Mouse (Mus musculus) cerebellum, adult 11-12 months (tissue): ENCODE results near the gene Foxa1.

ENCODE experiments used
- DNase-seq: peaks from one replicate; pipeline ENCODE4 v3.0.0; 2022

The Foxa1 gene

GRCm38 (mm10) chr12:57539551-57539985 lies 7.1 kb downstream of the Foxa1 start:
- no peak for DNase-seq

- DNase-seq, result no peak
Measured at GRCm38 (mm10) chr12:57538588-57539550, 7.8 kb downstream of the Foxa1 start.

DNA sequence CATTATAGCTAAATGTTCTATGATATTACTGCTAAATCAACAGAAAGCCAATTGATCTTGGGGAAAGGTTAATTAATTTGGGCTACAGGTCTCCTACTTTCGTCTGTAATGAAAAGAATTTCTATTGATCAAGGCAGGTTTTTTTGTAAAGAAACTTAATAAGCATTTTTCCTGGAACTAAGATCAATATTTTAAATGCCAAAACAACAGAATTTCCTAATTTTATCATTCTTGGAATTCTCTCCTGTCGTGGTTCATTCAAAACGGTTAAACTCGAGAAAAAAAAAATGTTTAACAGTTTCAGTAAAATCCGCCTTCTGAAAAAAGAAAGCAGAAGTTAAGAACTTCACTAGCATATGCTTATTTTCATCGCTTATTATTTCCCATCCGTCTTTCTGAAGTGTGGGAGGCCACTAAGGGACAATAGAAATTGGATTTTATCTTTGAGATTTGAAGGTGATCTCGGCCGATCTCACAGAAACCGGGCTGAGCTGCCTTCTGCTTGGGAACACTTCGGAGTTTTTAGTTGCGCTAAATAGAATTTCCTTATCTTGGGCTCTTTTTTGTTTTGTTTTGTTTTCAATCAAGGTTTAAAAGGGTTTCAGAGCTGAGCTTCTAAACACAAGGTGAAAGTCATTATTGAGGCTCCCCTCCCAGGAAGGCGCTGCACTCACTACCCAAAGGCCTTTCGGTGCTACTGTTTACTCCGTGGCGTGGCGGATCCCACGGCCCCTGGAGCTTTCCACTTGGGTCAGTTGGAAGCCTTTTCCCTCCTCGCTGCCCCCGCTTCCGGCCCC lies 8.7 kb downstream of the Foxa1 start:
- no peak for DNase-seq

- no peak for DNase-seq
Measured at GRCm38 (mm10) chr12:57536909-57537670, 9.6 kb downstream of the Foxa1 start.

DNA sequence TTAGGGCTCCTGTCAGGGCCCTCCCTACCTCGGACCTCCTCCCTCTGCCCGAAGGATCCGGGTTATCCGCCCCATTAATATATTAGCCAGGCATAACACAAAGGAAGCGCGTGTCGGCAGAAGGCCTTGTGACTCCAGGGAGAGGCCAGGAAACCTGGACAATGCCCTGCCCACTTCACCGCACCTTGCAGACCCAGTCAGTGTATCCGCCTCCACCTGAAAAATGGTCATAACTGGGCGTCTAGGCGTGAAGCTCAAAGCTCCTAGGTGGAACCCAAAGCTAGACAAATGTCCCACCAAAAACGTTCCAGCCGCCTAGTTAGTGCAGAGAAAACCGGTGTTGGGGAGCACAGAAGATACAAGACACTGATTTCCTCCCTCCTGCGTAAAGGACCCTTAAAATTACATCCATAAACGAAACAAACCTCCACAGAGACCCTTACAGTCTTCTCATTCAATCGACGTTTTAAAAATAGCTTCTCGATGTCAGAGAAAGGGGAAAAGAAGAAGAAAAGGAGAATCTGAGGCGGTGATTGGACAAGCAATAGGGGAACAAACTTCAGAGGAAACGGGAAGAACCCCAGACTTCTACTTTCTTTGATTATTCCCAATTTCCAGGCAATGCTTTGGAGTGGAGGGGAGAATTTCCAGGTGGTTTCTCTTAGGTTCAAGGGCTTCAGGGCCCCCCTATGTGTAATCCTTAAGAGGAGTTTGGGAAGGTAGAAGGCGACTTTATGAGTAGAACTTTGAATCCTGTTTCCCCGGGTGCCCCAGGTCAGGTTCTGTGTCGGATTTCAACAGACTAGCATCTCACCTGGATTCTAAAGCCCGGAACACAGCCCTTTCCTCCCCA lies 10.4 kb downstream of the Foxa1 start:
- DNase-seq, result no peak

GRCm38 (mm10) chr12:57534879-57535611 lies 11.7 kb downstream of the Foxa1 start:
- DNase-seq, result no peak

DNA sequence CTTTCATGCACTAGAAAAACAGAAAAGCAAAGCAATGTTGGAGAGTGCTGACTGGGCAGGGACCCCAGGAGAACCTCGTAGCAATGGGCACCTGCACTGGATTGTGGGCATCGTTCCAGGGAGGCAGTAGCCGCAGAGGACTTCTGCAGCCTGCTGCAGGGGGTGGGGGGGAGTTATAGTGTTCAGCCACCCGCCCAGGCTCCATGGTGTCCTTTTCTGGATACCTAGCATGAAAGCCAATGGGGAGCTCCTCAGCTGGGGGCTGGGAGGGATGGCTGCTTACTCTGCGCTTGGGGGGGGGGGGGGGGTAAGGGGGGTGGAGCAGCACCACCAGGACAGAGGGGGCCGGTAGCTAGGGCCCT lies 12.2 kb downstream of the Foxa1 start:
- no peak for DNase-seq

DNA sequence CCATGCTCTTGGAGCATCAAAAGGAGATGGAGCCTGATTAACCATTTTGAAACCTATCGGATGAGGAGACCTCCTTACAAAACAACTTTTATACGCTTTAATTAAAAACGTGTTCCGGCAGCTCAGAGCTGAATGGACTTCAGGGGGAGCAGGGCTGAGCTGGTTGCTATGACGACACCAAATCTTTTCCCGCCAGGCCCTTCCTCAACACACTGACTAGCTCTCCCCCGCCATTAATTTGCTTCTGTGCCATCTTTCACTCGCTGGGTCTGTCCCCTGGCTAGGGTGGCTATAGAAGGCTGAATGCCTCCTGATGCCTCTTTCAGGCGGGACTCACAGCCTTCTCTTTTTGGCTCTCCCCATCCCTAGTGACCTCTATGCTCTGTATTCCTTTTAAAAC lies 16.2 kb downstream of the Foxa1 start:
- DNase-seq, result no peak

DNA sequence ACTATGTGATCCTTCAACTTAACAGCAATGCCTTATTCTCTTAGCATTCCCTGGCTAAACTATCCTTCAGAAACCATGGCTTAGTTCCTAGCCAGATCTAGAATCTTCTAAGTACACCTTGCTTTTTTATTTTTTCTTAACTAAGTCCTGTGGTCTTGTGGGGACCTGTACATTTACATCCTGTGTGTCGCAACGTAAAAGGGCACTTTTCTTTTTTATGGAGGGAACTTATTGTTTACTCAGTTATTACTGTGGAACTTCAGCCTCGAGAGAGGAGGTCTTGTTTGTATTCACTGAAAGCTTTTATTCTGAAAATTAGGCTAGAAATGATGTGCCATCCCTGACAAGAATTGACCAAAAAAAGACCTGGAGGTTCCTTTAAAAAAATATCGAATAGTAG lies 18.4 kb downstream of the Foxa1 start:
- DNase-seq, result no peak

DNA sequence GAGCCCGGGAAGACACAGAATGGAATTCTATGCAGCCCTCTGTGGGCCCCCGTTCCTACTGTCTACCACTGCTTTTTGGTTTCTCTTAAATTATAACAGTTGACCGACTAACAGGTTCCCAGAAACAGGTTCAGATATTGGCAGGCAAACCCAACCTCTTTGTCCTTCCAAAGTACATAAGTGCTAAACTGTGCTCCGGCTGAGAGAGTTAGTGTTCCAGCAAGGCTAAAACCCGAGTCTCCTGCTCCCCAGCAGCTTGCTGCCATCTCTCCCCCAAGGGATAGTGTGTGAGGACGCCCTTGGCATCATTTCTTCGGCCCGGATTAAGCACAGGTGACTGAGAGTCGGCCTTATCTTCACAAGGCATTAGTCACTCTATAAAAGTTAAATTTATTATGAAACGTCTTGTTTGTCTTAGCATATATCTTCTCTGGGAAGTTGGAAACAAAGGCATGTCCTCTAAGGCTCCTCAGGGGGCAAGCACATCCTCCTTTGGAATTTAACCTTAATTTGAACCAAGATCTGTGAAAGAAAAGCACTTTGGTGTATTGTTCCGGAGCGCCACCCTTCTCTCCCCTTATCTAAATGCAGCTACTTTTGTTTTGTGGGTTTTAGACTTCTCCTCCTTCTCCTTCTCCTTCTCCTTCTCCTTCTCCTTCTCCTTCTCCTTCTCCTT lies 30.9 kb downstream of the Foxa1 start:
- no peak for DNase-seq

GRCm38 (mm10) chr12:57514552-57514951 lies 32.2 kb downstream of the Foxa1 start:
- no peak for DNase-seq

DNA sequence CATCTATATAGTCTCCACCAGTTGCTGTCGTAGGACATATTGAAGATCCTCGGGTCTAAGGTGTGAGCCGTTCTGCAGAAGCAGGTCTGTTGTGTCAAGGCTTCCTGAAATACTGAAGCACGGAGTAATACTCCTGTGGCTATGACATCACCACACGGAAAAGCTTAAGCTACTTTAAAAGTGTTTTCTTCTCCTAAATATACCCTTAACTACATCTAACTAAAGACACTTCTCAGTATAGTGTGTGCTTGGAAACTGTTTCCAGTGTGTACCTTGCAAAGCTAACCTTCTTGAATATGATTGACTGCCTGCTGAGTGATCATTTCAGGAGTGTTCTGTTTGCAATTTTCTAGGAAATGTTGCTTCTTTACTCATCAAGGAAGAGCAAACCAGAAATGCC lies 35.2 kb downstream of the Foxa1 start:
- no peak for DNase-seq

GRCm38 (mm10) chr12:57511127-57511526 lies 35.6 kb downstream of the Foxa1 start:
- no peak for DNase-seq

DNA sequence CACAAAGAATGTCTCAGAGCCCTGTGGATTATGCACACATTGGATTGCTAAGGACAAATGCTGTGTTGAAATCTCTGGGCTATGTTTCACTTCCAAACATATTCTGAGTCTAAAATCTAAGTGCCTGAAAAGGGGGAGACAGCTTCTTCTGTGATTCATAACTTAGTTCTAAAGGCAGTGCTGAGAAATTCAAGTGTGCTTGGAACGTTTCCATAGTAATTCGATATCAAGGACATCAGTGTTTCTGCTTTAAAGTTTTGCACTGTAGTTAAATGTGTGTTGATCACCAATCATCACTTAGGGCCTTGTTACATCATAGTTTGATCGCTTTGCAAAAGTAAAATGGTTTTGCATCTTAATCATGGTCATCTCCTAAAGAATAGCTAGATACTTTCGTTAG lies 37.0 kb downstream of the Foxa1 start:
- DNase-seq, result no peak

DNA sequence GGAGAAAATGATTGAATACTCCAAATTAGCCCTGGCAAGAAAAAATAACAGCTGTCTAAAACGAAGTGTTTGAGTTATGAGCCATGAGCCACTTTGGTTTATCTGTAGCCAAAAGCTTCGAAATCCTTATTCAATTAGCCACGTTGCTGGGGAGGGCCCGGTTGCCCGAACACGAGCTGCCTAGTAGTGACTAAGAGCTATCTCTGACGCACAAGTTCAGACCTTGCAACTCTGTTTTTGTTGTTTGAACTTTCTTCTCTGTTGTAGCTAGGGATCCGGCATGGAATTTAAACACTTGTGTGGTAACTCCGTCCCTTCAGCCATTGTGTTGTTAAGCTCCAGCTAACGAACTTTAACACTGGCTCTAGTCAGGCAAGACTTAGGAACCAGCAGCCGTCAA lies 37.8 kb downstream of the Foxa1 start:
- no peak for DNase-seq

DNA sequence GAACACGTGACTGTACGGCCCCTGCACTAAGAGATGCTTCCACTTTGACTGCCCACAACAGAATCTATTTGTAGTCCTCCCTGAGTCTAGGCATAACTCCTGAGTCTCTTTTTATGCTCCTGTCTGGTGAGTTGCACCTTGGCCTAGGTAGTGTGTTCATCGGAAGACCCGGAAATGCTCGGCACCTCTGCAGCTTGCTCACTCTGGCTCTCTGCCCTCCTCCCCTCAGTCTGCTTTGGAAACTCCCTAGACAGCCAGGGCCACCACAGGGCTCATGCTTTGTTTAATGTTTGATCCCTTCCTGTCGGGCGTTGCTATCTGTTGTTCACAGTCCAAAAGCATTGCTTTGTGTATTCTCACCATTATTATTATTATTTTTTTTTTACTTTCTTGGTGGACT lies 41.4 kb downstream of the Foxa1 start:
- DNase-seq, result no peak

DNA sequence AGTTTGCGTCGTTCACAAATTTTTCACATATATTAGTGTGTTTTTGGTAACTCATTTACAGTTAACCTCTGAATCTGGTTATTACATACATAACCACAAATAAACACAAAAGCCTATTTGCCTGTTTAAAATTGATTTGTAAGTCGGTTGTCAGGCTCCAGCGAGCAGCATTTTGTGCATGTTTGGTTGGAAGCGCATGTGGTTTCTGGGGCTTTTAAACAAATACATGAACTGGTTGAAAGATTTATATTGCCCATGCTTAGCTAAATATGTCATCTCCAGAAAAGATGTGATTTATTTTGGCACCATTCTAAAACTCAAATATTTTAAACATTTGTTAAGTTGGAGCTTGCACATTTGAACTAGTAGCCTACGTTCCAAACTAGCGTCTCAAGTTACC lies 46.5 kb downstream of the Foxa1 start:
- no peak for DNase-seq

DNA sequence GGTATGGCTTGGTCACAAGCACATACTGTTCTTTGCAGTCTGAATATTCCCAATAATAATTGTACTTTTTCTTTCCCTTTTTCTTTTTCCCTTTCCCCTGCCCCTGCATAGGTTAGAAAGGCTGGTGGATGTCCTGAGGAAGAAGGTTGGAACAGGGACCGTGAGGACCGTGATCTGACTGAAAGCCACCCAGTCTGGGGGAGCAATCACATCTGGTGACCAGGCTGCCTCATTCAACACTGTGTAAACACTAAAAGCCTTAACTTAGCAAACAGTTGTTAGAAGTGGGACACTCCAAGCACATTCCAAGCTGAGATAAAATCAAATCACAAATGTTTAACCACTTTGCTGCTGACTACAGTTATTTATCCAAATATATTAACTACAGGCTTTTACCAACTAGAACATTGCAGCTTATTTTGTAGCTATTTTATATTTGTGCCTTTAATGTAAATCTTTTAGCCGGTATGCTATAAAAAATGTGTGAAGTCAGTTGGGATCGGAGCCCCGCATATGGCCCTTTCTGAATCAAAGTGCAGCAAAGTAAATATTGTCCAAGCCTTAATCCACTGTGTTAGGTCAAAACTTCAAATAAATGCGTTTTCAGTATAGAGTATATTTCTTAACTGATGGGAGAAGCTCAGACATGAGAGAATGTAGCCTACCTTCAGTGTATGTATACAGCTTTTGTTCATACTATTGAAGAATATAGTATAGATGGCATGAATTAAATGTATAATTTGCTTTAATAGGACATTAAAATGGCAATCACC lies 50.2 kb downstream of the Foxa1 start:
- no peak for DNase-seq
